Mouse (Mus musculus) left cerebral cortex, postnatal 25 days (tissue): ENCODE measurements at regions not wholly inside any gene's neighbourhood (a gene's known extent, or its start where the extent isn't known, plus 50 kb on each side); places are given as distances from the start of the nearest gene placed in this dataset.

ENCODE experiments used
- DNase-seq, 2 experiments: peaks; one replicate each; pipeline ENCODE4 v3.0.0; 2022; ENCODE audit warnings: low spot score in 2 of 2, mixed read lengths in 1 of 2
- intact Hi-C: fragments of 180-260 bp; cut with DNase I; formaldehyde crosslinking; loops from one replicate; pipeline ENCODE4 v1.15.1; 2025

DNA sequence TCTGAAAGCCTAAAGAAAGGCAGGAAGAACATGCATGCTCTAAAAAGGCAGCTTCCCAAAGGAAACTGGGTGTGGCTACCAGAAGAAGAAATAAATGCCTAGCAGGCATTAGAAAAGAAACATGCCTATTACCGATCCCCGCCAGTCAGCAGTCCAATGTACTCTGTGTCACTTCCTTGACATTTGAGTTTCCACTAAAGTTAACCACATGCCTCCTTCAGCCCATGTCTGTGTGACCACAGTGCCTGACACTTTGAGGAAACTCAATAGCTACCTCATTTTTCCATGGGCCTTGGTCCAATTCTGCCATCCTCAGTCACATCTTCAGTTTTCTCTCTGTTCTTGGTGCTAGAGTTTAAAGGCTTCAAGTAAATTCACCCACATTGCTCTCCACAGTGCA is 233.7 kb upstream of the Isx start:
- intact Hi-C loops: no loop called here
- no peak for DNase-seq

DNA sequence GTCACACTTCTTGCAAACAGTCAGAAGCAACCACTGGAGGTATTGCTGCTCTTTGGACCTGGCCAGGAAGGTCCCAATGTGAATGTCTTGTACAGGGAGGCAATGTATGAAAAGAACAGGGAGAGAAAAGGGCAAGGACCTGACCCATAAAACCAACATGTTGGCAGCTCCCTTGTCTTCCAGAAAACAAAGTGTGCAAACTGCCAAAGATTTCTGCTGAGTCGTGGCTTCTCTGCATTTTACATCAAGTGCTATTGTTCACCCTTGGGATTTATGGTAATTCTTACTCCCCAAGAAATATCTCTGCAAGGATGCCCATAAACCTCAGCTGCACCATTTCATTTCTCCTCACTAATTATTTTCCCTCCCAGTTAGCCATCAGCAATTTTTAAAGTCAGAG is 232.3 kb upstream of the Isx start:
- DNase-seq: no peak
- intact Hi-C loops: no loop called here

DNA sequence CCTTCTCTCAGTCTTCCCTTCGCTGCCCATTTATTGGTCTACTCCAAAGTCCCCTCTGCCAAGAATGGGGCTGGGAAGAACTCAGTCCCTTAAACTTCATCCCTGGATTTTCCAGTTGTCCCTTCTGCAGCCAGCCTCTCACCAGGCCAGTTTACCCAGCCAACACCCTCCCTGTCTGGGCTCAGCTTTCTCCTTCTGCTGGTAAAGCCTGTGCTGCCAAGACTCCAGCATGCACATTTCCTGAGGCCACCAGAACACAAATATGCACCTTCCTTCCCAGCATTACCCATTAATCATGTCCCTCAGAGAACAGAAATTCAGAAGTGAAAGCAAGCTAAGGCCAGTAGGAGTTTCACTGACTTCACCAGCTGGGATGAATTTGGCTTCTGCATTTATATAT is 213.0 kb upstream of the Isx start:
- intact Hi-C loops: no loop called here
- DNase-seq: no peak

DNA sequence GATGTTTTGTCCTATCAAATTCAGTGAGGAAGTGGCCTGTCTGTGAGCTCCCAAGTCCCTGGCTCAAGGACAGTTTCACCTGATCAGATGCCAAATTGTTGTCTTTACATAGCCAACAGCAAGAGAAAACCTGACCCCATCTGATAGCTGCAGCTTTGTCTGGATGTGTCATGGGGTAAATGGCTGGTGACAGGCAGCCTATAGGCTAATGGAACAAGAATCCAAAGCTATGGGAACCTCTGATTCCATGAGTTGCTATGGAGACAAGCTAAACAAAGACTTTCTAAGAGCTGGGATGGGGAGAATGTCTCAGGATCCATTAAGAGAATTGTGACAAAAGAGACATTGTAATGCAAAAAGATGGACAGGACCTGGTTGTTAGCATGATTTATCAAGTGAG is 184.6 kb upstream of the Isx start:
- no peak for DNase-seq
- intact Hi-C loops: no loop called here

DNA sequence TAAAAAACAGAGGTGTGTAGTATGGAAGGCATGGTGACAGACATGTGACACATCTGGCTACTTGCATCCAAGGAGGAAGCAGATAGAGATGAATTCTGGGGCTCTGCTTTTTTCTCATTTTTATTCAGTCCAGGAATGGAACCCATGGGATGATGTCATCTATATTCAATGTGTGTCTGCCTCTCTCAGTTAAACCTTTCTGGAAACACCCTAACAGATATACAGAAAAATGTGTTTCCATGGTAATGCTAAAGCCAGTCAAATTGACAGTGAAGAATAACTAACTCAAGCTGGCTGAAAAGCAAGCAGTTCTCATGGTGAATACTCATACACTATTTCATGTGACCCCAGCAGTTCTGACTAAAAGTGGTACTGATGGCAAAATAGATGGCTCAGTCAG is 177.0 kb upstream of the Isx start:
- intact Hi-C loops: no loop called here
- DNase-seq: peak in 1 of 2 experiments; percentile 8

DNA sequence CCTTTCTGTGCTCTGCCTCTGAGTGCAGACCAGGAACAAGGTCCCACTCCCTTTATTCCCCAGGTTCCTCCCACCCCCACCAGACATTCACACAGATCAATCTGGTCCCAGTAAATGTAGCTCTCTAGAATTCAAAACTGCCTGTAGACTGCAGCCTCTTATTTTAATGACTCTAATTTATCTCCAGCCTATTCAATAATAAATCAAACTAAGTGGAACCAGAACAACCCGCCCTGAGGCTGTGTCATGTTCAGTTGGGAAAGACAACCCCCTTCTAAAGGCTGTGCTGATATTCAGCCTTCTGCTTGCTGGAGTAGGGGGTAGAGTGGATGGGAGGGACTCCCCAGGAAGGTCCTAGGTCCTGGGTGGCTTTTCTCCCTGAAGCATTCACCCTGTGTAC is 175.7 kb upstream of the Isx start:
- intact Hi-C loops: no loop called here
- no peak for DNase-seq

DNA sequence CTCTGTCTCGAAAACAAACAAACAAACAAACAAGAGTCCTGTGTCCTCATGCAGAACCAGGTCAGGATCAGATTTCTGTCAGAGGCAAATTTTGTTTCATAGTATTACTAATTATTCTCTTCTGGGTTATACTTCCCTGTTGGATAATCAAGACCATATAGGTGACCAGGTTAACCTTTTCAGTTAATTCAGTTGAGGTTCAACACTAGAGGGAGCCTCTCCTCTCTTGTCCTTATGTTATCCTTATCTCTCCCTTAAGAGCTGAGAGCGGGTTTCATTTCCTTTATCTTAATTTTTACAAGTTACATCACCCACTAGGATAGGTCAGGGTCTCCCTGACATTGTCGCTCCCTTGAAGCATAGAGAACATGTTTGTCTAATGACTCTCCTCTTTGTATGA is 160.4 kb upstream of the Isx start:
- intact Hi-C loops: loop anchor here (5.0 kb wide), 1 partner anchor 220 kb away; no protein-coding TSS in a partner anchor
- no peak for DNase-seq

DNA sequence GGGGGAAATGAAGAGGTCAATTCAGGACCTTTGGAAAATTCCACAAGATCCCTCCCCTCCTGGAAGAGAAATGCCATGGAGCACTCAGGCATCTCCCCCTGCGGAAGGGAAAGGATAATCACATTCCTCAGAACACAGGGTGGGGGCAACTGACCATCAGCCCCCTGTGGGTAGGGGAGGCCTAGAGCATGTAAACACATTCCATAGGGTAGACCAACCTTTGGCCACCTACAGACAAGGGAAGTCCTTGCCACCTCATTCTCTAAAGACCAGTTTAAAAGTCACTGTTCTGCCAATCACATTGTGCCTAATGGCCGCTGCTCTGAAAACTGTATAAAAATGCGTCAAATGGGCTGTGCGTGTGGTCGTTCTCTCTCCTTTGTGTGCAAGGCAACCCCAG is 156.9 kb upstream of the Isx start:
- intact Hi-C loops: no loop called here
- no peak for DNase-seq

DNA sequence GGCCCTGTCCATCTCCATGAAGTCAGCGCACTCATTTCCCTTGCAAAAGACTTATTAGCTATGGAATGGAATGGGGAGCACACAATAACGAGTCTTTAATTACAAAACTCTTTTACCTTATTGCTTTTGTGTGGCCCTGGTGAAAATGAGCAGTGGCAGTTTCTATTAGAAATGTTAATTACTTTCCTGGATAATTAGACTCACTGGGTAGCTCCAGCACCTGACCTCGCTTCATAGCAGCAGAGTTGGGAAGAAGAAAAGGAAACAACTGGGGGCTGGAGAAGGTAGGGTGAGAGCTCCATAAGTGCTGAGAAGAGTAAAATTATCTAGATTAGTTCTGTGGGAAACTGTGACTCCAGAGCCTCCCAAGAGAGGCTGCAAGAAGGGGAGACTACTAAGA is 108.2 kb upstream of the Isx start:
- intact Hi-C loops: no loop called here
- DNase-seq: no peak

DNA sequence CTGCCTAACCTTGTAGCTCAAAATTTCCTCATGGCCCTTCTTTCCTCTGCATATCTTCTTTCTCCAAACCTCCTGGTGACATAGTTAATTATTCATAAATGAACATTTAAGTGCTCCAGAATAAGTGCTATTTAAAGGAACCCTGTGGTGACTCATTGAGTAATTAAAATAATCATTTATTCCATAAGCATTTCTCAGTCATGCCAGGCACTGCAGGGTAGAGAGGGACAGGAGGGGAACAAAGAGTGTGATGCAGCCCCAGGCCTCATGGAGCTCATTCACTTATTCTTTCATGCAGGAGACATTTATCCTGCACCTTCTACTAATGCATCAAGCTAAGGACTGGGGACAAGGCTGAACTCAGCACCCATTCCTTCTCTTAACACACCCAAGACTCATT is 97.4 kb upstream of the Isx start:
- intact Hi-C loops: no loop called here
- no peak for DNase-seq

DNA sequence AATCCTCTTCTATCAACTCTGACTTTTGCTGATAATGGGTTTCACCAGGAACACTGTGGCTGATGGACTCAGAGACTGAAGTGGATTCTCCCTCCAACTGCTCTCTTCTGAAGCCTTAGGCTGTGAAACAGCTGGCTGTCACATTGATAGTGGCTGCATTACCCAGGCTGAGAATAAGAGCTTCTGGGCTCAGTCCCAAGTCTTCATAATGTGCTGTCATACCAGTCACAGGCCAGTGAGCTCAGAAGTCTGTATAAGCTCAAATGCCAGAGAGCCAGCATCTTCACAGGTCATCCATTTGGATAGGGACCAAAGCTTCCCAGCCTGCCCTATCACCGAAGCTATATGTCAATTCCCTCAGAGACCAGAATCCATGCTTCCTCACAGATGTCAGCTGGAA is 91.9 kb upstream of the Isx start:
- DNase-seq: no peak
- intact Hi-C loops: no loop called here

DNA sequence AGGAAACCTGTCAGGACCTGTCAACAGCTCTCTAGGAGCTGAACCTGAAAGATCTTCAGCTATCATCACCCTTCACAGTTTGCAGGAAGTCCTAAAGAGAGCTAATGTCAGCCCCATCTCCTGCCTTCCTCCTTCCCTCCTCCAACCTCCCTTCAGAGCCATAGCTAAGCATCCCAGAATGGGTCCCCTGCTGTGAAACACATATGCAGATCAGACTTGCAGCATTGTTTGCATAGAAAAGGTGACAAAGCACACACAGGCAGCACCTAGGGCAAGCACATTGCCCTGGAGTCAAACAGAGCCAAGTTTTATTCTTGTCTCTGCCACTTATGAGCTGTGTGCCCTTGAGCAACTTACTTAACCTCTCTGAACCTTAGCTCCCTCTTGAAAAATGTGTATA is 64.3 kb upstream of the Isx start:
- no peak for DNase-seq
- intact Hi-C loops: no loop called here

DNA sequence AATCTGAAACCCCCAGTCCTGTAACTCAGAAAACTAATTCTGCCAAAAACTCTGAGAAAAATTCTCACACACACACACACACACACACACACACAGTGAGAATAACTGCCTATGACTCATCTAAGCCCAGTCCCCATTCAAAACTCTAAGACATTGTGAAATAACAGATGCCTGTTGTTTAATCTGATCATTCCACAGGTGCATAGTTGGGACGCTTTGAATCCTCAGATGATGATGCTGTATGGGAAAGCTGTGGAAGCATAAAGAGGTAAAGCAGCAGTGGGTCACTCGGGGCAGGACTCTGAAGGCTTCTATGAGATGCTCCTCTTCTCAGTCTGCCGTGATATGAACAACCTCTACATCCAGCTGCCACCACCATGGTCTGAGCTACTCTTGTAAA is 62.9 kb upstream of the Isx start:
- intact Hi-C loops: no loop called here
- DNase-seq: no peak

DNA sequence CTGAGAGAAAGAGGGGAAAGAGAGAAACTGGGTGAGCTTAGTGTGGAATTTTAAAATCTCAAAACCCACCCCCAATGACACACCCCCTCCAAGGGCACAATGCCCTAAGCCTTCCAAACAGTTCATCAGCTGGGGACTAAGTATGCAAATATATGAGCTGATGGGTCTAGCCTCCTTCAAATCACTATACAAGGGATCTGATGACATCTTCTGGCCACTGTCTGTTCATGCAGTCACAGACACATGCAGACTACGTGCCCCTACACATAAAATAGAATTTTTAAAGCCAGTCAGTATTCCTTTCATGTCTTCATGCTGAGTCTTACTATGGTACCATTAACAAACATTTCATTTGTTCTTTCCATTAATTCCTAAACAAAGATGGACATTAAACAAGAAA is 54.5 kb upstream of the Isx start:
- peak in 1 of 2 experiments; percentile 16 for DNase-seq
- intact Hi-C loops: no loop called here

DNA sequence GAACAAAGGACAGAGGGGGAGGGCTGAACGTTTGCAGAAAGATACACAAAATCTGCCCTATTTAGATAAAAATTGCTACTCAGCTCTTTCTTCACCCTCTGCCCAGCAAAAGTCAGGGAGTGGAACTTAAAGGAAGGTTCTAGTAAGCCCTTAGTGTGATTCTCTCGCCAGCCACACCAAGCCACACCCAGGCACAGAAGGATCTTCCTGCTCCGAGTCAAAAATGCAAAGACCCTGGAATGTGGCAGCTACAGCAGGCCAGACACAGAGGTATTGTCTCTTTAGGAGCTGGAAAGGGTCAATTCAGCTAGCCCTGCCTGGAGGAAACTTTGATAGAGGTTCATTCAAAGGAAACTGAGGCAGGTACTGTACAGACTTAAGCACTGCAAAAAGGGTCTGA is 52.3 kb upstream of the Isx start:
- intact Hi-C loops: no loop called here
- DNase-seq: no peak

DNA sequence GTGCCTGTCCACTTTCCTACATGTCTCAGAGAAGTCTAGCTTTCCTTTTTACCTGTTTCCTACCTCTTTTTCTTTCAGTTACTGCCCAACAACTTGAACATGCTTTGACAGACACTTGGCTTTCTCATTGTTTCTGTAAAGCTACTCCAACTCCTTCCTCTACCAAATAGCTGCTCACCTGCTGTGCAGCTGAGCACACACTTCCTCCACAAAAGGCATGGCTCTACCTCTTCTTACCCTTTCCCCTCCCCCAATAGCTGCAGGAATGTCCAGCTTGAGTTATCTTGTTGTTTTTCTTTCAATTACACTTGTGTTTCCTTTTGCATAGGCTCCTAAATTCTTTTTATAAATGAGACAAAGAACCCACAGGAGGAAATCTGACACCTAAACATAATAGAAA is 50.7 kb upstream of the Isx start:
- DNase-seq: no peak
- intact Hi-C loops: no loop called here
